Mouse (Mus musculus) testis, postnatal 10 days (tissue): ENCODE measurements at regions not wholly inside any gene's neighbourhood (a gene's known extent, or its start where the extent isn't known, plus 50 kb on each side); places are given as distances from the start of the nearest gene placed in this dataset.
A peak's percentile ranks its signal among the peaks of the same experiment; 100 is the strongest.

Experiments used
- DNase-seq: peaks from one replicate; pipeline ENCODE4 v3.0.0; 2021; ENCODE audit warnings: low spot score

DNA sequence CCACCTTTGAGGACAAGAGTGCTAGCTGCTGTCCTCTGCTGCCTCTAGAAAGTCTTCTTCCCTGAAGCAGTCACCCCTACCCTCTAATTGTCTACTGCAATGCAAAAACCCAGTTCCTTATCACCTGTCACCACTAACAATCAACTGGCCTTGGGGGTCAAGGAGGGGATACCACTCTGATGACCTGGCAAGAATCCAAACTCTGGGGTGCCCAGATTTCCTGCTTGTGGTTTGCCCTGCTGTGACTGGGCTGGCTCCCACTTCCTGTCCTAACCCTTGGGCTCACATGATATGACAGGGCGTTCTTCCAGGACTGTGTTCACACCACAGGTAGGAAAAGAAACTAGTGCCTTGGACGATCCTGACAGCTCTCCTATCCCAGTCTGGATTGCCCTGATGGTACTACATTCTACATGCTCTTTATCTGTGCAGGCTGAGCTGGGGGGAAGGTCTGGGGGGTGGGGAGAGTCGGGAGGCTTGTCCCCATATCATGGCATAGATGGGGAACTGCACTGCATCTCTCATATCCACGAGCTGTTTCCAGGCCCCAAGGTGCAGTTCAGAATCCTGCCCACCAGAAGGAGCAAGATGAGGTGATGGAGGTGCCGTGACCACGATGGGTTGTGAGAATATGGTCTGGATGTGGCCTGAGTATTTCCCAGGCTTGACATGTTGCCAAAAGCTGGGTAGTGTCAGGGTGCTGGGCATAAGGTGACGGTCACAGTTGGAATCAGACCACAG lies 81.0 kb downstream of the Maf start:
- DNase-seq = no peak

DNA sequence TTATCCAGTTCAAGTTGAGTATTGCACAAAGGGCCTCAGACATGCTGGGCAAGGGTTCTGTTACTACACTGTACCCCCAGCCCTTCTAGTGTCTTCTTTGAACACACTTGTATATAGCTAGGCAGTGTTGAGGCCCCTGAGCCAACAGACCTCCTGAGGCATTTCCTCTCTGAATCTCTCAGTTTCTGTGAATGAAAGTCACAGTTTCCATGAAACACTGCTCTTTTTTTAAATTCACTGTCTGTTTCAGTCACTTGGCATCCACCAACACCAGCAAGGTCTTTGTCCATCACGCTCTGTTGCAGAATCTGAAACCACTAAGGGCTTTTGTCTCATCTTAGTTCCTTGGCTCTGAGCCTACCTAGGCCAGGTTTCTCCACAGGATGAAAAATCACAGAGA lies 82.5 kb downstream of the Maf start:
- no peak for DNase-seq

DNA sequence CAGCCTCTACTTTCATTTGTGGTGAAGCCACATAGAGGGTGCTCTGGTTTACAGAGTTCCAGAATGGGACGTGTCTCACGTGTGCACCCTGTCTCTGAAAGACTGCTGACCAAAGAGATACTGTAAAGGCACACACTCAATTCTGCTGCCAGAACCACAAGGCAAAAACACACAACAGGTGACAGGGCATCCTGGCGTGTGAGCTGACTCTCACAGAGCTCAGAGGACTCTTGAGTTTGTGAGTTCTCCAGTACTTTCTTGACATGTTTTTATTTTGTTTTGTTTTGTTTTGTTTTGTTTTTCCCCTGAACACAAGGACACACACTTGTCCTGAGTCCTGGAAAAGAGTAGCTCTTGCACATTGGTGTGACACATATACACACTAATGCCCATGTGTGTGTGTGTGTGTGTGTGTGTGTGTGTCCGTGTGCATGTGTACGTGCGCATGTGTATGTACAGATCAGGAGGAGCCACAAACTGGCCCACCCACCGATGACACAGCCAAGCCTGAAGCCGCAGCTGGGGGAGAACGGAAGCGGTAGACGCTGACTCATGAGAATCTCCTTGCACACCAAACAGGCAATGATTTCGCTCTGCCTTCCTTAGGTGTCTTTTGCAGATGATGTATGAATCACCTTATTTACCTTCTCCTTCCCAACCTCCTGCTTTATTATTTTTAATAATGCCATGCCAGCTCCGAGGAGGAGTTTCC lies 89.4 kb downstream of the Maf start:
- no peak for DNase-seq

DNA sequence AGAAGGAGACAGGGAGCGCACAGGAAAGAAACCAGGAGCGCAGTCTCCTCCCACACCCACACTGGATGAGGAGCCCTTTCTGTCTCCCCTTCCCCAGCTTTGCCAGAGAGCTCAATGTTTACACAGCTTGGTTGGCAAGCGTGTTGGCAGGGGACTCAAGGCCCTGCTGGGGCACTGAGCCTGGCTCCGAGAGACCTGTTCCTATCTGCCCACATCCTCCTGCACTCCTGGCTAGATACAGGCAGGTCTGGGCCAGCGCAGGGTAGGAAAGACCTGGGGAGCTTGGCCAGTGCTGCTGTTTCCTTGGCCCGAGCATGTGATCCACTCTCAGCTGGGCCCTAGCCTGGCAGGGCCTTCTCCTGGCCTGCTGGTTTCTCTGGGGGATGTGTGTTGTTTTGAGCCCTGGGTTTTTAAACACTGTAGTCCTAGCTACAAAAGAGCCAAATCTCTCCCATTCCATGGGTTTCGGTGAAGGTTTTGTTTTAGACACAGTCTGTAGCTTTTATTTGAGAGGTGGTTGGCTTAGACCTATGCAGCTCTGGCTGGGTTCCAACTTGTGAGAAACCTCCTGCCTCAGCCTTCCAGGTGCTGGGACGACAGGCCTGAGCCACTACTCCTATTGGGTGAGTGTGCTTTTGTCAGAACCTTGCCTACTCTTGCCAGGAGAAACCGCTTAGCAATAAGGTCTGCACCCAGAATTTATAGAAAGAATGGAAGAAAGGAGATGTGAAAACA lies 90.6 kb downstream of the Maf start:
- no peak for DNase-seq

DNA sequence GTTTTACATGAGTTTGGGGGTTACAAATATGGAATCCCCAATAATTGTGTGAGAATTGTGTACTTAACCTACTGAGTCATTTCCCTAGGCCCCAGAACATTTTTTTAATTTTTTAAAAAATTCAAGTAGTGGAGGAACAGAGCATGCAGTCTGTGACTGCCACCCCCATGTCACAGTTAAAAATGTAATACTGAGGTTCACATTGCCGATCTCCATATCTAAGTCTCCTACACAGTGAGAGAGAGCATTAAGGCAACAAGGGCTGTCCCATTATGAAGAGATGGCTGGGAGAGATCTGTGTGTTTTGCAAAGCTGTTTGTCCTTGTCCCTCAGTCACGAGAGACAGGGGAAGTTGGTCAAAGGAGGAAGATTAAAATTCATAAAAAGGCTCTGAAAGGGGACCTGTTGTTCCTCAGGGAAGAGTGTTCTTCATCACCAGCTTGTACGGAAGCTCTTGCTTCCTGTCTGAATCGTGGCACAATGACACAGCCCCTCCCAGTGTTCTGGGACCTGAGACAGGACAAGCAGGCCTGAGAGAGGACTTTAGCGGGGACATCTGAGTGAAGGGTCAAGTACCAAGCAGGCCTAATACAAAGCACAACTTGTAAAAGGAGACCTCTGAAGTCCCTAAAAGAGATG lies 93.5 kb downstream of the Maf start:
- DNase-seq = no peak

DNA sequence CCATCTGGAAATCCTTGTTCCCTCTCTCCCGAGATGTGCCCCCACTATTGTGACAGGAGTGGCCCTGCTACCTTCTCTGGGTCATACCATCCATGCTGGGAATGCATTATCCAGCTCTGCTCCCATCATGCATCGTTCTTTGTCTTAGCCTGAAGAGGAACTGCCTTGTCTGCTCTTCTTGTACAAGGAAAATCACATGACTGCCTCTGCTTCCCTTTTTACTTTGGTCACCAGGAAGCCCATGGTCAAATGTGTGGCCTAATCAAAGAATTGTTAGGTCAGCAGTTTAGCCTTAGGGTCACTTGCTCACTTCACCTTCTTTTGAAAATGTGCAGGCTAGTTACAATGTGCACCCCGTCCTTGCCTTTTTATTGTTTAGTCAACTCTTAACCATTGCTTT lies 95.5 kb downstream of the Maf start:
- DNase-seq = no peak

DNA sequence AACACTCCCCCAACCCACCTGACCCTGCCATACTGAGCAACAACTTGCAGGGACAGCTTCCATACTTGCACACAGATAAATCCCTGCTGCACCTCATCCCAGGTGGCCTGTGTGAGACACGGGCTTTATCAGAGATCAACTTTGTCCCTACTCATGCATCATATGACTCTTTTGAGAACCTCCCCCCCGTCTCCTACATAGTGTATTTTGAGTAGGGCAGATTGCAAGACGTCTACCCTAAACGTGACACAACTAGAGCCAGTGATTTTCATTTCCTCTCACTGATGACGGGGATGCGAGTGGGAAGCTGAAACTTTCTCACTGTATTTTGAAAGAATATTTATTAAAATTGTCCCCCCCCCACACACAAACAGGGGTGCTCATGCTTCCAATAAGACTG lies 107.8 kb downstream of the Maf start:
- DNase-seq = no peak

DNA sequence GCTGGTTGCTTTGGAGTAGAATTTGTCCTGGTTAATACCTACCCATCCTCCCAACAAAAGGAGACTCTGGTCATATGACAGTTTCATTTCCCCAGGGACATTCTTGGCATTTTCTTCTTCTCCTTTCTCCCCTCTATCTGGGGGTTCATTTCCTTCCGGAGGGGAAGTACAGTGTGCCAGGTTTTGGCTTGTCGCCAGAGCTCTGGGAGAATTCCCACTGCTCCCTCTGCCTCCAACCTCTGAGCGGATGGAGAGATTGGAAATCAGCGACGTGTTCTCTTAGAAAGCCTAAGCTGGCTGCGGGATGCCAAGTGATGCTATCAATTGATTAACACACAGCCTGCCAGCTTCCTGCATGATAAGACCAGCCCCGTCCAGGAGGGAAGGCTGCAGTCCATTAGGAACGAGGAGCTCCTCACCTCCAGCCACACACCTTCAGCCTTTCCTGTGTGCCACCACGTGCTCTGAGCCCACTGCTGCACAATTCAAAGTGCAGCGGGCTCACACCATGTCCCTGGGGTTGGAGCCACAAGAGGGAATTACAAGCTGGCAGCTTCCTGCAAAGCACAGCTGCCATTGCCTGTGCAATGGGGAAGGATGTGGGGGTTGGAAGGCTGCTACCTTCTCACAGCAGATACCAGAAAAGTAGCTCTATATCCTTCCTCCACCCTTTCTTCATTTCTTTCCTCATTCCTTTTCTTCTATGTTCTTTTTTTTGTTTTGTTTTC lies 110.2 kb downstream of the Maf start:
- DNase-seq = peak; percentile 45

DNA sequence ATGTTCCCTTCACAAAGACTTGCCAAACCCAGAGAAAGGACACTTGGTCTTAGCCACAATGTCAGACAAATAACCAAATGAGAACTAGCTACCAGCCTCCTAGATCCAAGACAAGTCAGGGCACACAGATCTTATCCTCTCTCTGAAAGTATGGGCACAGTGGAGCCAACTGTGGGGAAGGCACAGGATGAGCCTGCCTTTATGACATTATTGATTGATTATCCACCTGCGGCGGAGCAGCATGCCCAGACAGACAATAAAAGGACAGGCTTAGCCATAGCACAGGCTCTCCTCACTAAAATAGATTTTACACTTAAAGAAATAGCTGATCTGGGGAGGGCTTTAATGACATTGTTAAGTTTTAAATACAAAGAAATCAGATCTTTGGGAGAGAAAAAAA lies 117.9 kb downstream of the Maf start:
- DNase-seq = no peak

DNA sequence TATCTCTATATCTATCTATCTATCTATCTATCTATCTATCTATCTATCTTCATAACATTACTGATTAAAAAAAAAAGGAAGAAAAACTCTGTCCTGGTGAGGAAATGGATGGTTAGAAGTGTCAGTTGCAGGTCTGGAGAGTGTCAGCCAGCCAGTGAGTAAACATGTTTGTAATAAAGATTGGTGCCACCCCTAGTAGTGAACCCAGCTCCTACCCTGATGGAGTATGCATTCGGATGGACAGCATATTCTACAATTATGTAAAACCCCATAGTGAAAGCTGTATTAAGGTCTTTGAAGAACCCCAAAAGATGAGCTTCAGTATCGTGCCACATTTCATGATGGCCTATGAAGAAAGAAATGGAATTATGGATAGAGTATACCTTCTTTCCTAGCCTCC lies 118.5 kb downstream of the Maf start:
- DNase-seq = no peak

DNA sequence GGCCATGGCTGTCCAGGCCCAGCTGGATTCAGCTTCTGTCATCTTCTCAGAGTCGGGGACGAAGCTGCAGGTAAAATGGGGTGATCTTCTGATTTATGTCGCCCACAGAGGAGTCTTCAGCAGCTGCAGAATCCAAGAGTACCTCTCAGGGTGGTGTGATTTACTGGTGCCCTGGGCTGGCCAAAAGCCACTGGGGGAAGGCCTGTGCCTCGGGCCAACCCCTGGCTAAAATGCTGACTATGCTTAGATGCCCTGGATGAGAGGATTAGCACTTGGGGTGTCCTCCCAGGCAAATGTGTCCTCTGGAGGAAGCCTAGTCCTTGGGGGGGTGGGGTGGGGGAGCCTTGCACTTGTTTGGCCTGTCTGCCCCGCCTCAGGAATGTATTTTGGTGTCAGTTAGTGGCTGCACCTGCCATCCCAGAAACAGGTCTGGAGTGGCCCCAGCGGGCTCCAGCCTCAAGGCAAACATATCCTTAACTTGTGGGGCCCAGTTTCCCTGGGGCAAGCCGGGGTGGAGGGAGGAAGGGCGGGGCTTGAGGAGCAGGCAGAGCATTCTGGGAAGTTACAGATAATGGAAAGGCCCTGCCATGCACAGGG lies 123.2 kb downstream of the Maf start:
- DNase-seq = peak; percentile 15

DNA sequence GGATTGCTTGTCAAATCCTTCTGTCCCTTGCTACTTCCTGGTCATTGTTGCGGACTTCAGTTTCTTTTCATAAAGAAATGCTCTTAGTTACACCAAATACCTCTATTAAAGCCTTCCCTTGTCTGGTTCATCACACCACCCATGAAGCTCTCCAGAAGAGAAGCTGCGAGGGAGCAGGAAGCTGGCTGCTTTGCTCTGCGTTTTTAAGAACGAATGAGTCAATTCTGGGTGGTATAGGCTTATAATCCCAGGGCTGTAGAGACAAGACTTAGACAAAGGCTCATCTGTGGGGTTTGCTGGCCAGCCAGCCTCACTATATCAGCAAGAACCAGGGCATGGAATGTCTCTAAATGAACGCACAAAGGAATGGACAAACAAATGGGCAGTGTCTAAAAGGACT lies 124.4 kb downstream of the Maf start:
- DNase-seq = no peak

DNA sequence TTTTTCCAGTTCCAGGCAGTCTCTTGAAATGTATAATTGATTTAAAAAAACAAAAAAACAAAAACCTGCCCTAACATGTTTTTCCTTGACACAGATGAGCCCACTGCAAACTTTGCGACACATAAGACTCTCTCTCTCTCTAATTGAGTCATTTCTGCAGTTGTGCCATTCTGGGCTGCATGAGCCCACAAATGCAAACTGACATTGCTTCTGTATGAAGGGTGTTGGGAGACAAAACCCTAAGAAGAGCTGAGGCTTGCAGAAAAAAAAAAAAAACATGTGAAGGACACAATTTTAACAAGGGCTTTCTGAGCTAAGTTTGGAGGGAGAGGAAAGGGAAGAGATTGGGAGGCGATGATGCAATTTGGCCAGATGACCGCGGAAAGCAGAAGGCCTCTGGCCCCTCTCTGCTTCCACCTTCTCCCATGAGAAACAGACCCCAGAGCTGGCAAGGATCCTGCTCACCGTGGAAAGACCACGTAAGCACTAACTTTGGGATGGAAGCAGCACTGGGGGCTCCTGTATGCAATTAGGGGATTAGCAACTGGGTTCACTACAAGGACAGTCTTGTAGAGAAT lies 125.6 kb downstream of the Maf start:
- no peak for DNase-seq

DNA sequence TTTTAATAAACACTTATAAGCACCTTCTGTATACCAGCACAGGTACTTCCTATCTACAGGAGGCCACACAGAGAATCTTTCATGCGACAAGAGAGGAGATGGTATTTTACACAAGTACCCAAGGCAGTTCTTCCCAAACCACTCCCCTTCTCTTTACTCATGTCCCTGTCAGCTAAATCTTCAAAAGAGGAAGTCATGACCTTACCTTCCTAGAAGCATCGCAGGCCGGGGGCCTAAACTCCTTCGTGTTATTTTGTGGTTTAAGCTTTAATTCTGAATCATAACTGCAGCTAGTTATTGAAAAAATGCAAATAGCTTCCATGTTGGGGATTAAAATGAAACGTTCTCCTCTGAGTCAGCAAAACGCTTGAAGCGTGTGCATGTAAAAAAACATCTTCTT lies 139.2 kb downstream of the Maf start:
- DNase-seq = peak; percentile 5

DNA sequence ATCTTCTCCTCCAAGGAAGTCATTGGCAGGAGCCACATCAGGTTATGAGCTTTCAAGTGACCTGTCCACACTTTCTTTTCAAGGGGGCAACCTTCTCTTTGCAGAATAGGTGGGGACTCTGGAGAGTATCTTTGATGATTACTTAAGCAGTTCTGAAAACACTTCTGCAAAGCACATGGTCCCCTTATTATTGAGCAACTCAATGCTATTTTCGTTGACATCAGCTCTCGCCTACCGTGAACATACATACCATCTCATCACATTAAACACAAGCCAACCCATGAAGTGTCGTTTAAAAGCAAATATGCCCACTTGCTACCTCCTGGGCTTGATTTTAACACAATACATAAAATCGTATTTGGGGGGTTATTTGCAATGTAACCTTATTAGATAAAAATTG lies 141.8 kb downstream of the Maf start:
- DNase-seq = no peak

DNA sequence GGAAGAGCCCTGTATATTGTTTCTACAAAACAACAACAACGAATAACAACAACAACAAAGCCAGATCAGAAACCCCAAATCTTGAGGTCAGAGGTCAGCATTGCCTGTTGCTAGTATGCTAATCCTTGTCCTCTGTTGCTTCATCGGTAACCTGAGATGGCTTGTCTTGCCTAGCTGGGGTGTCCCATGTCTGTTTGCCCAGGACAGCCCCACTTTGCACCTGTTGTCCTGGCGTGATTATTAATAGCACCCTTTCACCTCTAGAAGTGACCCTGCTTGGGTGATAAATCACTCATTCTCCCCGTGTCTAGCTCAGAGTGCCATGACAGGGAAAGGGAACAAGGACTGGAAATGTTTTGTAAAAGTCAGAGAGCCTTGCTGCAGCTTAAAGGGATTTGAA lies 145.2 kb downstream of the Maf start:
- DNase-seq = no peak

DNA sequence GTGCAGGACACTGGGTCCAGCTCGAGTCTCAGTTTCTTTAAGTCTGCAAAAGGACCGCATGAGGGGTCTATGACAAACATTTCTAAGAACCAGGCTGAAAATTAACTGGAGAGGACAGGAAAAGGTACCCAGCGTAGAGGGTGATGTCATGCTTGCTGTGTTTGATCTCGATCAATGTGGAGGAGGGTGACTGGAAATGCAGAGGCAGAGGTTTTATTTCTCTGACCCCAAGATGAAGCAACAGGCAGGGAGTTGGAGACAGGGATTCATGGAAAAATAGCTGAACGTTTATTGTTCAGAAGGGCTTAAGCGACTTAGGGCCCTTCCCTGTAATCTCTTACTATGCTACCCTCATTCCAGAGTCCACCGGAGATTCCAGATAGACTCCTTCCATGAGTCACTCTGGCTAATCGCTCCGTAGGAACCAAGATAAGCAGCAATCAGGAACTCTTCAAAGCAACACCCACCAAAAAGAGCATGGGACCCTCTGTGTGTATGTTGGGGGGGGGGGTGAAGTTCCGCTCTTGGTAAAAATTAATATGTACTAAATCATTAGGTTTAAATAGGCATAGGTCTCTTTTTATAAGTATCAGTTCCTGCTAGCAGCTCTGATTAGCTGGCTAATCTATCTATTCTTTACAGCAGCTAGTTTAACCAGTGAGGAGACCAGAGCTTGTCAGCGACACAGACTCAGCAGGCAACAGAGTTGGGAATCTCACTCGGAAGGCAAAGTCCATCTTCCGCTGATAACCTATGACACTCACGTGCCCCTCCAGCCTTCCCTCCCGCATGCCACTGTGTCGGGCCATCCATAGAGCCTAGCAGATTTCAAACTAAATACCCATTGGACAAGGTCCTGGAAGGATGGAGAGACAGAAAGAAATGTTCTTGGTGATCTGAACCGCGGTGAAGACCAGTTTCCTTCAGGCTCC lies 146.3 kb downstream of the Maf start:
- DNase-seq = no peak

DNA sequence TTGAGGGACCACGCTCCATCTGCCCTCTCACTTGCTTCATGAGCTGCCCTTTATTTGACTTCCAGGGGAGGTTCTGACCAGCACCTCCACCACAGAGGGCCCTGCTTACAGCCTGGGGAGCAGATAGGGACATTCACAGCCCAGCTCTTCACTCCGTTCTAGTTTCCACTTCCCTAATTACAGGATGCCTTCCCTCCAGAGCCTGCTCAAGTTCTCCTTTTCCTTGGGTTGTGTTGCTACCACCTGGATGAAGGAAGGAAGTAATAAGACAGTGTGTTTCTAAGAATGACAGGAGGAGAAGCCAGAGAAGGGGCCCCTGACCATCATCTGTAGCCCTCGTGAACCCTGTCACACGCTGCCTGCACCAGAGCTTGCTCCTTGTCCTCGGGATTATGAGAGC lies 152.1 kb downstream of the Maf start:
- DNase-seq = no peak

DNA sequence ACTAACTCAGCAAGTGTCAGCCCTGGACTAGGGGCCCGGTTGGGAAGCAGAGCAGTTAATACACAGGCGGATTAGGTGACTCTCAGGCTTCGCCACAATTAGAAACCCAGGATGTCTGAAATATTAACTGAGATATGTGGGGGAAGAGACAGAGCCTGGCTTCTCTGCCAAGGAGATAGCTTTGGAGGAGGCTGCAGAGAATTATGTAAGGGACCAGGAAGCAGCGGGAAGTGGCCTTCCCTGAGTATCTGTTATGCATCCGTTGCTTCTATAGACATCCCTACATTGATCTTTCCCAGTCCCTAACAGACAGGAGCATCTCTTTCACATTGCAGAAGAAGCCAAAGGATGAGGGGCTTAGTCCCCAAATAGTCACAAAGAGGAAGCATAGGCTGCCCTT lies 153.4 kb downstream of the Maf start:
- no peak for DNase-seq

DNA sequence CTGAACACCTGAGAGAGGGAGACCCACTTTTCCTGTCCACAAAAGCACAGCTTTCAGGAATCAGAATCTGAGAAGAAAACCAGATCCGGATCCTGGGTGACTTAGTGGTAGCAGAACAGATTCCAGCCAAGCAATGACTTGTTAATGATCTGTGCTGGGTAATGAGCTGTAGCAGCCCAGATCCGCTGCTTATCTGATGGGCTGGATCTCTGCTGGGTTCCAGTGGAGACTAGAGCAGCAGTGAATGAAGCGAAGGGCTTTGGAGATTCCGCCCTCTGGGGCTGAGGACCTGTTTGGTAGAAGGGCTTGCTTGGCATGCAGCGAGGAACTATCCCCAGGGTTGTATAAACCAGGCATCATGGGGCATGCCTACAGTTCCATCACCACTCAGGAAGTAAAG lies 156.3 kb downstream of the Maf start:
- no peak for DNase-seq
